Comparison of ENCODE assay signal across 8 mouse cellular contexts in the genomic region with DNA sequence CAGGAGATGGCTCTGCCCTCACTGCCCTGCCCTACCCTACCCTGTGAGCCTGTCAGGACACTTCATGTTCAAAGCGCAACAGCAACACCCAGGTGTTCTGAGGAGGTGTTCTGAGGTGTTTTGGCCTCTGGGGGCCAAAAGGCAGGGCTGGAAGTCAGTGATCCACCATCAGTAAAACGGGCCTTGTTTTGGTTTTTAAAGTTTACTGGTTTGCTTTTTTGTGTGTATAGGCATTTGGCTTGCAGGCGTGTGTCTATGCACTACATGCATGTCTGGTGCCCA. TPM values are rescaled to one million over a fixed set of nuclear protein-coding genes. Genes with fewer than 3 reads are reported as not detected.
A peak's percentile ranks its signal among the peaks of the same experiment; 100 is the strongest.
DNase-seq lines count a peak whose midpoint lies in the region; ATAC-seq and TF ChIP-seq lines count a peak whose summit lies in the region.

No protein-coding gene starts in this region.

- 82% methylated on average over 3 of the region's 3 CpGs for WGBS in cerebellum, adult 2 months
- 68% methylated on average over 3 of the region's 3 CpGs for WGBS in lung, embryonic 14.5 days
- WGBS in intestine, postnatal 0 days: 74% methylated on average over 3 of the region's 3 CpGs
- 85% methylated on average over 3 of the region's 3 CpGs for WGBS in neural tube, embryonic 13.5 days

- H3K36me3 ChIP-seq in lung, embryonic 14.5 days (ENCODE audit: insufficient read depth): no peaks in the 10 kb centered on the region
- H3K36me3 ChIP-seq in intestine, postnatal 0 days (ENCODE audit: control insufficient read depth, insufficient read depth): no peaks in the 10 kb centered on the region
- H3K36me3 ChIP-seq in neural tube, embryonic 13.5 days: no peaks in the 10 kb centered on the region

- no peaks in the 10 kb centered on the region for H3K27me3 ChIP-seq in cerebellum, adult 2 months (ENCODE audit: control insufficient read depth, insufficient read depth, low read length)
- no peaks in the 10 kb centered on the region for H3K27me3 ChIP-seq in lung, embryonic 14.5 days (ENCODE audit: insufficient read depth, low read length)
- H3K27me3 ChIP-seq in intestine, postnatal 0 days (replicated peaks; ENCODE audit: control insufficient read depth, insufficient read depth, low read length): no peaks in the 10 kb centered on the region
- no peaks in the 10 kb centered on the region for H3K27me3 ChIP-seq in neural tube, embryonic 13.5 days

- H3K4me3 ChIP-seq in cerebellum, adult 2 months (replicated peaks; ENCODE audit: insufficient read depth, low read depth, low read length): peak overlapping the region; percentile 23
- H3K4me3 ChIP-seq in lung, embryonic 14.5 days (ENCODE audit: low read depth, low read length): peak overlapping the region; percentile 40
- H3K4me3 ChIP-seq in intestine, postnatal 0 days (ENCODE audit: low read depth, low read length): peak overlapping the region; percentile 41
- H3K4me3 ChIP-seq in neural tube, embryonic 13.5 days: no peak overlapping the region

- H3K27ac ChIP-seq in cerebellum, adult 2 months (ENCODE audit: insufficient read depth, low read length): no peak overlapping the region
- no peak overlapping the region for H3K27ac ChIP-seq in lung, embryonic 14.5 days (ENCODE audit: low read depth)
- no peak overlapping the region for H3K27ac ChIP-seq in intestine, postnatal 0 days (ENCODE audit: low read depth, low read length)
- H3K27ac ChIP-seq in neural tube, embryonic 13.5 days (replicated peaks): no peak overlapping the region

- peak; percentile 32; the same call in 1 of the 2 replicates for ATAC-seq in lung, embryonic 14.5 days (ENCODE audit: insufficient read depth)
- ATAC-seq in intestine, postnatal 0 days: no peak
- peak; percentile 43; the same call in 1 of the 2 replicates for ATAC-seq in neural tube, embryonic 13.5 days (ENCODE audit: low read depth)

- no peak for TF ChIP-seq CTCF in cerebellum, adult 2 months (IDR thresholded peaks at IDR 0.05; ENCODE audit: borderline replicate concordance, insufficient read depth, low read depth, low read length)
- TF ChIP-seq CTCF in lung, embryonic 14.5 days (IDR thresholded peaks at IDR 0.05; ENCODE audit: low read depth): no peak
- 0 out of 2 replicates have a peak, but pooled peaks have one; percentile 13 for TF ChIP-seq CTCF in intestine, postnatal 0 days (IDR thresholded peaks at IDR 0.05; ENCODE audit: low read depth)

- peak overlapping the region; percentile 69 for H3K4me2 ChIP-seq in lung, embryonic 14.5 days
- H3K4me2 ChIP-seq in intestine, postnatal 0 days (replicated peaks; ENCODE audit: low read depth): peak overlapping the region; percentile 65
- H3K4me2 ChIP-seq in neural tube, embryonic 13.5 days: peak overlapping the region; percentile 41

- H3K4me1 ChIP-seq in cerebellum, adult 2 months (ENCODE audit: control insufficient read depth, insufficient read depth, low read length): 0 out of 2 replicates have a peak, but pooled peaks cover 3% of the 10 kb centered on the region
- H3K4me1 ChIP-seq in lung, embryonic 14.5 days (ENCODE audit: insufficient read depth): no peaks in the 10 kb centered on the region
- H3K4me1 ChIP-seq in intestine, postnatal 0 days (replicated peaks; ENCODE audit: control insufficient read depth, insufficient read depth, low read length): no peaks in the 10 kb centered on the region
- H3K4me1 ChIP-seq in neural tube, embryonic 13.5 days (replicated peaks): peaks cover 8% of the 10 kb centered on the region; the same call in 1 of the 2 replicates

- DNase-seq in cerebellum, adult 2 months: no peak
- DNase-seq in cerebellum, adult 18-20 months: no peak
- DNase-seq in lung, embryonic 14.5 days: no peak
- DNase-seq in lung, postnatal 36 days: no peak
- no peak for DNase-seq in embryo, embryonic 9.5 days (ENCODE audit: extremely low spot score)
- DNase-seq in right cerebral cortex, postnatal 25 days: no peak

- TF ChIP-seq POLR2A in cerebellum, adult 2 months (IDR thresholded peaks at IDR 0.05; ENCODE audit: borderline replicate concordance, insufficient read depth, low read length): no peak

- H3K9me3 ChIP-seq in lung, embryonic 14.5 days (ENCODE audit: low read depth, low read length): no peaks in the 10 kb centered on the region
- H3K9me3 ChIP-seq in intestine, postnatal 0 days (ENCODE audit: control insufficient read depth): no peaks in the 10 kb centered on the region
- no peaks in the 10 kb centered on the region for H3K9me3 ChIP-seq in neural tube, embryonic 13.5 days

- H3K9ac ChIP-seq in lung, embryonic 14.5 days: peak overlapping the region; percentile 48
- no peak overlapping the region for H3K9ac ChIP-seq in intestine, postnatal 0 days (ENCODE audit: low read depth, low read length)
- no peak overlapping the region for H3K9ac ChIP-seq in neural tube, embryonic 13.5 days

RNA-seq across cellular contexts. Expression of gene Mgarp, which starts 17.9 kb away (rescaled TPM):
- 1.6 and 2.0 TPM in 2 replicates for polyA plus RNA-seq in cerebellum, adult 2 months (2012; rRNA removed)
- 2.7 and 3.6 TPM in 2 replicates for polyA plus RNA-seq in lung, embryonic 14.5 days (2014; fragmentation: Nextera tagmentation; extraction: Ambion mirVana)
- 0.41 and 0.59 TPM in 2 replicates for polyA plus RNA-seq in intestine, postnatal 0 days (2015; fragmentation: Nextera tagmentation; extraction: Ambion mirVana)
- 0.28 and 1.7 TPM in 2 replicates for polyA plus RNA-seq in neural tube, embryonic 13.5 days (2015; fragmentation: Nextera tagmentation; extraction: Ambion mirVana)

RNA-seq across cellular contexts. Expression of gene Ndufc1, which starts 30.2 kb away (rescaled TPM):
- polyA plus RNA-seq in cerebellum, adult 2 months (2012; rRNA removed): 538 and 547 TPM in 2 replicates
- 650 and 732 TPM in 2 replicates for polyA plus RNA-seq in lung, embryonic 14.5 days (2014; fragmentation: Nextera tagmentation; extraction: Ambion mirVana)
- 1,384 and 1,395 TPM in 2 replicates for polyA plus RNA-seq in intestine, postnatal 0 days (2015; fragmentation: Nextera tagmentation; extraction: Ambion mirVana)
- polyA plus RNA-seq in neural tube, embryonic 13.5 days (2015; fragmentation: Nextera tagmentation; extraction: Ambion mirVana): 833 and 860 TPM in 2 replicates

RNA-seq across cellular contexts. Expression of gene Naa15, which starts 36.3 kb away (rescaled TPM):
- 22.6 and 22.9 TPM in 2 replicates for polyA plus RNA-seq in cerebellum, adult 2 months (2012; rRNA removed)
- 45.4 and 49.5 TPM in 2 replicates for polyA plus RNA-seq in lung, embryonic 14.5 days (2014; fragmentation: Nextera tagmentation; extraction: Ambion mirVana)
- 14.4 and 16.3 TPM in 2 replicates for polyA plus RNA-seq in intestine, postnatal 0 days (2015; fragmentation: Nextera tagmentation; extraction: Ambion mirVana)
- polyA plus RNA-seq in neural tube, embryonic 13.5 days (2015; fragmentation: Nextera tagmentation; extraction: Ambion mirVana): 49.8 and 54.2 TPM in 2 replicates

RNA-seq across cellular contexts. Expression of gene Elf2, which starts 38.1 kb away (rescaled TPM):
- polyA plus RNA-seq in cerebellum, adult 2 months (2012; rRNA removed): 38.8 and 39.1 TPM in 2 replicates
- 59.4 and 60.8 TPM in 2 replicates for polyA plus RNA-seq in lung, embryonic 14.5 days (2014; fragmentation: Nextera tagmentation; extraction: Ambion mirVana)
- 38.6 and 40.7 TPM in 2 replicates for polyA plus RNA-seq in intestine, postnatal 0 days (2015; fragmentation: Nextera tagmentation; extraction: Ambion mirVana)
- 39.1 and 46.4 TPM in 2 replicates for polyA plus RNA-seq in neural tube, embryonic 13.5 days (2015; fragmentation: Nextera tagmentation; extraction: Ambion mirVana)
